Mouse (Mus musculus) G1E (cell line): ENCODE measurements around the gene Tns1. TPM values are rescaled to one million over a fixed set of nuclear protein-coding genes. Genes with fewer than 3 reads are reported as not detected.

Experiments used
- ATAC-seq: 2 replicates; pipeline ENCODE4 v1.8.0; 2016; ENCODE audit warnings: mild to moderate bottlenecking; ENCODE audit not compliant: insufficient number of reproducible peaks, poor library complexity, low FRiP score, severe bottlenecking; ENCODE audit errors: extremely low read depth
- DNase-seq: peaks from one replicate; pipeline ENCODE4 v3.0.0; 2012; ENCODE audit warnings: low spot score
- H3K27me3 ChIP-seq: 2 replicates; pipeline ENCODE4 v1.6.1; 2012; ENCODE audit warnings: mild to moderate bottlenecking, low read length, inconsistent platforms; ENCODE audit not compliant: insufficient read depth
- H3K36me3 ChIP-seq: replicated peaks from 2 replicates; pipeline ENCODE3; 2012; ENCODE audit warnings: mild to moderate bottlenecking, inconsistent platforms
- H3K4me1 ChIP-seq: 2 replicates; pipeline ENCODE4 v1.6.1; 2012; ENCODE audit warnings: low read depth, low read length, inconsistent platforms, mixed read lengths; ENCODE audit not compliant: insufficient read depth
- H3K4me3 ChIP-seq: 2 replicates; pipeline ENCODE4 v1.5.1; 2012; ENCODE audit warnings: low read depth, mild to moderate bottlenecking, inconsistent platforms, low read length, moderate library complexity, mixed read lengths
- H3K9me3 ChIP-seq: replicated peaks from 2 replicates; pipeline ENCODE4 v1.6.1; 2012; ENCODE audit warnings: inconsistent platforms
- CTCF ChIP-seq: IDR thresholded peaks from 2 replicates; pipeline ENCODE4 v1.5.1; 2012; ENCODE audit warnings: low read depth, low read length, inconsistent platforms, mixed read lengths
- GATA1 ChIP-seq: IDR thresholded peaks from 2 replicates; pipeline ENCODE4 v1.6.1; 2012; ENCODE audit warnings: borderline replicate concordance, low read length, inconsistent platforms, mixed read lengths
- GATA2 ChIP-seq: IDR thresholded peaks from 2 replicates; pipeline ENCODE4 v1.6.1; 2012; ENCODE audit warnings: low read depth, low read length, inconsistent platforms, borderline replicate concordance
- POLR2AphosphoS5 ChIP-seq: IDR thresholded peaks from 2 replicates; pipeline ENCODE4 v1.6.1; 2012; ENCODE audit warnings: low read depth, low read length, inconsistent platforms; ENCODE audit not compliant: insufficient replicate concordance
- TAL1 ChIP-seq: conservative IDR thresholded peaks from 2 replicates; pipeline ENCODE4 v1.6.1; 2012; ENCODE audit warnings: low read depth, low read length, inconsistent platforms, mixed read lengths
- polyA plus RNA-seq: library from polyadenylated mRNA; stranded (reverse); fragments of >175 nt; gene quantifications from 2 replicates; pipeline ENCODE4 v1.2.3, GENCODE M21; 2012
- total RNA-seq, 2 experiments: library from RNA; stranded (forward) in 1 of 2; stranded (reverse) in 1 of 2; fragments of 200-1000 nt in 1 of 2; fragments of >200 nt in 1 of 2; fragmentation: Nextera tagmentation in 1 of 2; gene quantifications; 2 replicates each; pipeline ENCODE4 v1.2.3; 2014 to 2017

The Tns1 gene
- total and polyA plus RNA-seq, 3 experiments = 0.55 to 27.2 (median 1.7) TPM

GRCm38 (mm10) chr1:74053068-74053467, 71.2 kb downstream of the Tns1 start:
- TF ChIP-seq CTCF (no peak), POLR2AphosphoS5 (no peak), GATA1 (no peak), TAL1 (no peak), GATA2 (no peak)
- no peak for ATAC-seq
- no peak for DNase-seq
- Histone ChIP-seq H3K4me1 (no peaks in the 10 kb centered on the region; the same call in 1 of the 2 replicates), H3K4me3 (no peak overlapping the region), H3K27me3 (peaks cover 7% of the 10 kb centered on the region; the same call in 1 of the 2 replicates), H3K36me3 (no peaks in the 10 kb centered on the region), H3K9me3 (no peaks in the 10 kb centered on the region)

GRCm38 (mm10) chr1:74051349-74051748, 72.9 kb downstream of the Tns1 start:
- H3K9me3 ChIP-seq = no peaks in the 10 kb centered on the region
- H3K4me1 ChIP-seq = no peaks in the 10 kb centered on the region; the same call in 1 of the 2 replicates
- peaks cover 6% of the 10 kb centered on the region; the same call in 1 of the 2 replicates for H3K27me3 ChIP-seq
- TF ChIP-seq CTCF (no peak), TAL1 (no peak), POLR2AphosphoS5 (no peak), GATA2 (no peak), GATA1 (no peak)
- no peak overlapping the region for H3K4me3 ChIP-seq
- no peak for ATAC-seq
- H3K36me3 ChIP-seq = no peaks in the 10 kb centered on the region
- DNase-seq = no peak

DNA sequence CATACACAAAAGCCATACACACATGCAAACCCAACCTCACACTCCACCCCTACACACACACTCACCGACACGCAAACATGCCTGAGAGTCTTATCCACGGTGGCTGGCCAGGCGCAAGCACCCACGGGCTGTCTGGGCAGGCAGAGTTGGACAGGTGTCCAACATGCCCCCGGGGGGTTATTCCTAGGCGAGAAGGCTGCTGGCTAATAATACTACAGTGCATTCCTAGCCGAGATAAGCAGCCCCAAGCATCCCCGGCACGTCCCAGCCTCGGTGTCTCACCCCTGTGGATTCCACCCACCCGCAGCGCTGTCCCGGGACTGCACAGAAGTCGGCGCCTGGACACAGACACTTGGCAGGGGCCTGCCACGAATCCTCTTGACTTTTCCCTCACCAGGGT, 74.8 kb downstream of the Tns1 start:
- H3K9me3 ChIP-seq = no peaks in the 10 kb centered on the region
- ATAC-seq (no peak), DNase-seq (no peak)
- no peak overlapping the region for H3K4me3 ChIP-seq
- peaks cover 6% of the 10 kb centered on the region; the same call in 1 of the 2 replicates for H3K27me3 ChIP-seq
- no peaks in the 10 kb centered on the region; the same call in 1 of the 2 replicates for H3K4me1 ChIP-seq
- H3K36me3 ChIP-seq = no peaks in the 10 kb centered on the region
- no peak for TF ChIP-seq POLR2AphosphoS5
- TF ChIP-seq GATA1 = no peak

- H3K9me3 ChIP-seq = no peaks in the 10 kb centered on the region
- TF ChIP-seq TAL1 (no peak), GATA1 (no peak), CTCF (no peak)
- H3K4me3 ChIP-seq = no peak overlapping the region
- ATAC-seq = no peak
- H3K27me3 ChIP-seq = peaks cover 8% of the 10 kb centered on the region; the same call in 1 of the 2 replicates
- no peak for DNase-seq
- H3K36me3 ChIP-seq = no peaks in the 10 kb centered on the region
- no peaks in the 10 kb centered on the region; the same call in 1 of the 2 replicates for H3K4me1 ChIP-seq
Measured at GRCm38 (mm10) chr1:74047722-74048121, 76.5 kb downstream of the Tns1 start.

GRCm38 (mm10) chr1:74047311-74047710, 76.9 kb downstream of the Tns1 start:
- Histone ChIP-seq H3K36me3 (no peaks in the 10 kb centered on the region), H3K4me3 (no peak overlapping the region), H3K9me3 (no peaks in the 10 kb centered on the region), H3K27me3 (peaks cover 8% of the 10 kb centered on the region; the same call in 1 of the 2 replicates), H3K4me1 (no peaks in the 10 kb centered on the region; the same call in 1 of the 2 replicates)
- TF ChIP-seq GATA1 (no peak), GATA2 (no peak), TAL1 (no peak), POLR2AphosphoS5 (no peak), CTCF (no peak)
- no peak for DNase-seq
- no peak for ATAC-seq

DNA sequence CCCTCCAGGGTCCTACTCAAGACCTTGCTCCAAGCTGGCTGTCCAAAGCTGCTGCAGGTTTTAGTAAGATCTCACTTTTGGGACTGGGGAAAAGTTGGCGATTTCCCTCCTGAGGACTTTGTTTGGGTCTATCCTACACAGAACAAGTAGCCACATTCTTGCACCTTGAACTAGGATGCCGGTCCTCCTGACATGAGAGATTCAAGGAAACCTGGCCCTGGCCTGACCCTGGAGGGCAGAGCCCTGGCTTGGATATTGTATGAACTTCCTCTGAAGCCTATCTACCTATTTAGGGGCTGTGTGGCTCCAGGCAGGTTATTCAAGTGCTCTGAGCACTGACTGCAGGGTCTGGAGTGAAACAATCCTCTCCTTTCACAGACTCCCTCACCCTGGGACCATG, 79.2 kb downstream of the Tns1 start:
- DNase-seq = no peak
- Histone ChIP-seq H3K27me3 (peaks cover 3% of the 10 kb centered on the region; the same call in 1 of the 2 replicates), H3K9me3 (no peaks in the 10 kb centered on the region), H3K4me1 (no peaks in the 10 kb centered on the region), H3K4me3 (no peak overlapping the region), H3K36me3 (no peaks in the 10 kb centered on the region)
- no peak for ATAC-seq
- TF ChIP-seq CTCF = no peak
- TF ChIP-seq TAL1 = no peak
- no peak for TF ChIP-seq POLR2AphosphoS5
- TF ChIP-seq GATA1 = no peak
- no peak for TF ChIP-seq GATA2

DNA sequence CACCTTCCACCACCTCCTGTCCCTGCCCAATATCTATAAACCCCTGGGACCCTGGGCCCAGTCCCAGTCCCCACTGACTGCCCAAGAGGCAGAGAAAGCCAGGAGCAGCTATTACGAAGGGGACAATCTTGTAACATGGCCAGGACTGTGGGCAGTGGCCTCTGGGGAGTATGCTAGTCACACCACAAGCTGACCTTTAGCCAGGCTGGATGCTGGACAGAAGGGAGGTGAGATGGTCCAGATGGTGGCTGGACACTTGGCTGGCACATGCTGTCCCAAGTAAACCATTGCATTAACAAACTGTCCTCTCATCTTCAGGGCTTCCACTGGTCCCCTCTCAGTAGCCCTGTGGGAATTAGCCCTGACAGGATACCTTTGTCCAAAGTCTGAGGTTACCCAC, 79.8 kb downstream of the Tns1 start:
- H3K36me3 ChIP-seq = no peaks in the 10 kb centered on the region
- no peak for DNase-seq
- no peaks in the 10 kb centered on the region for H3K9me3 ChIP-seq
- peaks cover 3% of the 10 kb centered on the region; the same call in 1 of the 2 replicates for H3K27me3 ChIP-seq
- no peaks in the 10 kb centered on the region for H3K4me1 ChIP-seq
- ATAC-seq = no peak
- TF ChIP-seq CTCF = no peak
- H3K4me3 ChIP-seq = no peak overlapping the region
